Mouse (Mus musculus): ENCODE measurements around the gene Col9a2.

DNA sequence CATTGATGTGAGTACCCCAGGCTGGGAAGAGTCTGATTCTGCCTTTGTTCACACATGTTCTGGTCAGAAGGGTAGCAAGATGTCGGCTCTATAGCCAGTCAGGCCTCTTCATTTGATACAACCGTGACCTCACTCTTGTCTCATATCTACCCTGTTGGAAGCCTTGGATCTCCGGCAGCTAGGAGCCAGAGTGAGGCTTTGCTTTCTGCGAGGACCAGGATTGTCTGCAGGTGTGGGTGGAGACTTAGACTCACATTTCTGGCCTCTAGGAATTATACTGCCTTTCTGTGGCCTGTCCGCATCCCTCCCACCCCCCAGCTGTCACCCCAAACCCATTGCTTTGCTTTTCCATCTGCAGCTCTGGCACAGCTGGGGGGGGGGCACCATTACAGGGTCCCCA lies 3.3 kb downstream of the Col9a2 start:
- no peak for TF ChIP-seq POLR2A (IDR thresholded peaks at IDR 0.05; ENCODE audit: borderline replicate concordance, extremely low read depth, insufficient read depth, insufficient read length, poor library complexity, severe bottlenecking)
- no peak for TF ChIP-seq CTCF (IDR thresholded peaks at IDR 0.05; ENCODE audit: borderline replicate concordance, extremely low read depth, insufficient read depth, insufficient read length)
